Mouse (Mus musculus) CD8-positive naive resting alpha-beta T cell, adult 57 days (primary cell): ENCODE measurements around the gene Palld. TPM values are rescaled to one million over a fixed set of nuclear protein-coding genes. Genes with fewer than 3 reads are reported as not detected.

Source experiments
- total RNA-seq: library from RNA; stranded (reverse); gene quantifications from one replicate; pipeline ENCODE4 v1.2.4, GENCODE M21; 2023

Palld gene
- total RNA-seq, result 4.7 TPM

GRCm38 (mm10) chr8:61902521-61902920 lies at the start of gene Palld:
Gene Palld, minus strand, starts transcription at chr8:61902690.

GRCm38 (mm10) chr8:61927777-61928494 lies 25.4 kb upstream of the Palld start, which contains the start of gene Ddx60:
Gene Ddx60, plus strand, starts transcription at chr8:61928087.

GRCm38 (mm10) chr8:61487597-61488156 lies 414.8 kb downstream of the Palld start, which contains the start of gene Cbr4:
Gene Cbr4, plus strand, starts transcription at chr8:61487734.

Other genes with a start within 250 kb of the Palld start
- 24.1 TPM for gene Ddx60, start 25.4 kb upstream of the Palld start, total RNA-seq
- gene Anxa10, start 220.5 kb upstream of the Palld start, total RNA-seq, result not detected